Mouse (Mus musculus): ENCODE results near the gene Sync. TPM values are rescaled to one million over a fixed set of nuclear protein-coding genes. Genes with fewer than 3 reads are reported as not detected.

Sync gene
- total and polyA plus RNA-seq, 3 experiments, result 8.7 to 17.9 (median 17.7) TPM

- Histone ChIP-seq H3K9ac (ENCODE audit: low read depth, low read length) (no peak overlapping the region), H3K79me2 (replicated peaks; ENCODE audit: control insufficient read depth, insufficient read depth, low read length) (no peaks in the 10 kb centered on the region), H3K27me3 (ENCODE audit: control insufficient read depth, insufficient read depth, low read length) (no peaks in the 10 kb centered on the region), H3K27ac (no peak overlapping the region), H3K4me3 (no peak overlapping the region), H3K36me3 (ENCODE audit: control insufficient read depth, insufficient read depth, low read length) (no peaks in the 10 kb centered on the region), H3K4me1 (ENCODE audit: control insufficient read depth, insufficient read depth, low read length) (no peaks in the 10 kb centered on the region)
- WGBS, result 80% methylated on average over 15 of the region's 15 CpGs
- intact Hi-C loops (cut with DNase I), result no loop called here
- TF ChIP-seq EP300 (IDR thresholded peaks at IDR 0.05; ENCODE audit: insufficient read depth, low read depth, low read length) (no peak), CTCF (IDR thresholded peaks at IDR 0.05) (no peak), POLR2A (IDR thresholded peaks at IDR 0.05; ENCODE audit: insufficient read depth, low read depth, low read length) (no peak)
- no peak for DNase-seq
Observed at GRCm38 (mm10) chr4:129357613-129358163, 70.3 kb downstream of the Sync start.

Small RNA genes lying within 50 kb of the gene (microRNA-seq; reads per million reads assigned to microRNA genes)
- gene Gm22994, result 0 reads per million in 2 experiments

Other genes starting within 250 kb of the Sync start
- gene Rnf19b, start 229.3 kb upstream of the Sync start, total RNA-seq (2021), result 10 to 100 TPM; 27.1 to 28.1 TPM
- gene Rnf19b, start 229.3 kb upstream of the Sync start, polyA plus RNA-seq (2012; rRNA removed), result 21.1 and 24.7 TPM in 2 replicates
- not detected for gene Tmem54, start 182.1 kb upstream of the Sync start, total RNA-seq (2021)
- gene Tmem54, start 182.1 kb upstream of the Sync start, polyA plus RNA-seq (2012; rRNA removed), result 0.23 TPM in 1 of 2 replicates, not detected in the other
- gene Hpca, start 165.6 kb upstream of the Sync start, total RNA-seq (2021), result under 1 TPM in 1 of 2 experiments, not detected in 1; 0.14 TPM
- 0.23 and 0.62 TPM in 2 replicates for gene Hpca, start 165.6 kb upstream of the Sync start, polyA plus RNA-seq (2012; rRNA removed)
- 100 to 1,000 TPM; 338 to 388 TPM for gene Fndc5, start 150.6 kb upstream of the Sync start, total RNA-seq (2021)
- gene Fndc5, start 150.6 kb upstream of the Sync start, polyA plus RNA-seq (2012; rRNA removed), result 197 and 335 TPM in 2 replicates
- 10 to 100 TPM; 10.2 to 14.2 TPM for gene S100pbp, start 97.9 kb upstream of the Sync start, total RNA-seq (2021)
- 6.6 and 13.3 TPM in 2 replicates for gene S100pbp, start 97.9 kb upstream of the Sync start, polyA plus RNA-seq (2012; rRNA removed)
- gene Yars, start 97.9 kb upstream of the Sync start, total RNA-seq (2021), result 10 to 100 TPM; 26.3 to 29.7 TPM
- gene Yars, start 97.9 kb upstream of the Sync start, polyA plus RNA-seq (2012; rRNA removed), result 10.4 and 18.4 TPM in 2 replicates
- gene C77080, start 26.2 kb upstream of the Sync start, total RNA-seq (2021), result 1 to 10 TPM; 3.2 to 3.7 TPM
- gene C77080, start 26.2 kb upstream of the Sync start, polyA plus RNA-seq (2012; rRNA removed), result 3.8 and 4.4 TPM in 2 replicates
- gene Rbbp4, start 47.8 kb downstream of the Sync start, total RNA-seq (2021), result 10 to 100 TPM; 67.0 to 70.7 TPM
- 16.8 and 34.5 TPM in 2 replicates for gene Rbbp4, start 47.8 kb downstream of the Sync start, polyA plus RNA-seq (2012; rRNA removed)
- gene Zbtb8os, start 48.1 kb downstream of the Sync start, total RNA-seq (2021), result 10 to 100 TPM; 19.5 to 27.2 TPM
- gene Zbtb8os, start 48.1 kb downstream of the Sync start, polyA plus RNA-seq (2012; rRNA removed), result 9.1 and 13.0 TPM in 2 replicates
- gene Zbtb8a, start 90.5 kb downstream of the Sync start, total RNA-seq (2021), result 1 to 10 TPM; 2.5 to 3.5 TPM
- gene Zbtb8a, start 90.5 kb downstream of the Sync start, polyA plus RNA-seq (2012; rRNA removed), result 3.2 and 5.5 TPM in 2 replicates
- under 1 TPM; 0.07 to 0.10 TPM for gene Zbtb8b, start 153.2 kb downstream of the Sync start, total RNA-seq (2021)
- 0.08 and 0.09 TPM in 2 replicates for gene Zbtb8b, start 153.2 kb downstream of the Sync start, polyA plus RNA-seq (2012; rRNA removed)
- 10 to 100 TPM; 48.8 to 50.3 TPM for gene Bsdc1, start 174.0 kb downstream of the Sync start, total RNA-seq (2021)
- gene Bsdc1, start 174.0 kb downstream of the Sync start, polyA plus RNA-seq (2012; rRNA removed), result 21.3 and 25.0 TPM in 2 replicates
- gene Tssk3, start 203.4 kb downstream of the Sync start, total RNA-seq (2021), result not detected
- gene Tssk3, start 203.4 kb downstream of the Sync start, polyA plus RNA-seq (2012; rRNA removed), result 0.14 TPM in 1 of 2 replicates, not detected in the other
- gene Fam229a, start 203.6 kb downstream of the Sync start, total RNA-seq (2021), result under 1 TPM in 1 of 2 experiments, not detected in 1; 0.45 TPM
- gene Fam229a, start 203.6 kb downstream of the Sync start, polyA plus RNA-seq (2012; rRNA removed), result 0.64 TPM in 1 of 2 replicates, not detected in the other
- 1 to 10 TPM; 3.5 to 5.1 TPM for gene Marcksl1, start 226.0 kb downstream of the Sync start, total RNA-seq (2021)
- gene Marcksl1, start 226.0 kb downstream of the Sync start, polyA plus RNA-seq (2012; rRNA removed), result 5.1 and 7.0 TPM in 2 replicates

Data from heart, adult 2 months (tissue).